Mouse (Mus musculus) myocyte (in vitro differentiated cells): ENCODE measurements around the gene Slc25a21.

Experiments
- MAX ChIP-seq: IDR thresholded peaks from one replicate; pipeline ENCODE4 v1.6.1; 2011; ENCODE audit warnings: low read depth, mild to moderate bottlenecking, control low read depth
- POLR2A ChIP-seq: IDR thresholded peaks from one replicate; pipeline ENCODE4 v1.6.1; 2011; ENCODE audit warnings: low read depth, mild to moderate bottlenecking, control low read depth, moderate library complexity; ENCODE audit not compliant: insufficient read length
- TCF12 ChIP-seq: IDR thresholded peaks from one replicate; pipeline ENCODE4 v1.6.1; 2011; ENCODE audit warnings: mild to moderate bottlenecking, control low read depth; ENCODE audit not compliant: poor library complexity, insufficient read depth, severe bottlenecking
- TCF3 ChIP-seq: IDR thresholded peaks from one replicate; pipeline ENCODE4 v1.6.1; 2011; ENCODE audit warnings: low read depth, control low read depth; ENCODE audit not compliant: insufficient read length

- TF ChIP-seq TCF3 (no peak), TCF12 (no peak), POLR2A (no peak), MAX (no peak)
These were observed 2.2 kb upstream of the Slc25a21 start for GRCm38 (mm10) chr12:57199427-57199826.
